Mouse (Mus musculus) granulocyte monocyte progenitor cell, adult 5-6 weeks (primary cell): ENCODE measurements around the gene Taf1a. TPM values are rescaled to one million over a fixed set of nuclear protein-coding genes. Genes with fewer than 3 reads are reported as not detected.
A peak's percentile ranks its signal among the peaks of the same experiment; 100 is the strongest.
"Not testable (repeated sequence)": the region's sequence is repeated elsewhere in the genome, so short reads cannot be mapped to it uniquely, and the experiment has no call there.

Experiments
- ATAC-seq: replicated peaks from 2 replicates; pipeline ENCODE4 v1.8.0; 2016; ENCODE audit warnings: mild to moderate bottlenecking, moderate TSS enrichment, inconsistent platforms; ENCODE audit not compliant: poor library complexity, severe bottlenecking
- total RNA-seq, 2 experiments: library from RNA; stranded (forward) in 1 of 2; stranded (reverse) in 1 of 2; fragments of 200-712, 200-1000 nt in 1 of 2; fragments of >200 nt in 1 of 2; fragmentation: Nextera tagmentation in 1 of 2; gene quantifications; 2 replicates each; pipeline ENCODE4 v1.2.3; 2014 to 2017

The Taf1a gene
- total RNA-seq (2014; fragmentation: Nextera tagmentation) (19.1 and 21.0 TPM in 2 replicates), total RNA-seq (2017) (22.1 and 25.3 TPM in 2 replicates)

DNA sequence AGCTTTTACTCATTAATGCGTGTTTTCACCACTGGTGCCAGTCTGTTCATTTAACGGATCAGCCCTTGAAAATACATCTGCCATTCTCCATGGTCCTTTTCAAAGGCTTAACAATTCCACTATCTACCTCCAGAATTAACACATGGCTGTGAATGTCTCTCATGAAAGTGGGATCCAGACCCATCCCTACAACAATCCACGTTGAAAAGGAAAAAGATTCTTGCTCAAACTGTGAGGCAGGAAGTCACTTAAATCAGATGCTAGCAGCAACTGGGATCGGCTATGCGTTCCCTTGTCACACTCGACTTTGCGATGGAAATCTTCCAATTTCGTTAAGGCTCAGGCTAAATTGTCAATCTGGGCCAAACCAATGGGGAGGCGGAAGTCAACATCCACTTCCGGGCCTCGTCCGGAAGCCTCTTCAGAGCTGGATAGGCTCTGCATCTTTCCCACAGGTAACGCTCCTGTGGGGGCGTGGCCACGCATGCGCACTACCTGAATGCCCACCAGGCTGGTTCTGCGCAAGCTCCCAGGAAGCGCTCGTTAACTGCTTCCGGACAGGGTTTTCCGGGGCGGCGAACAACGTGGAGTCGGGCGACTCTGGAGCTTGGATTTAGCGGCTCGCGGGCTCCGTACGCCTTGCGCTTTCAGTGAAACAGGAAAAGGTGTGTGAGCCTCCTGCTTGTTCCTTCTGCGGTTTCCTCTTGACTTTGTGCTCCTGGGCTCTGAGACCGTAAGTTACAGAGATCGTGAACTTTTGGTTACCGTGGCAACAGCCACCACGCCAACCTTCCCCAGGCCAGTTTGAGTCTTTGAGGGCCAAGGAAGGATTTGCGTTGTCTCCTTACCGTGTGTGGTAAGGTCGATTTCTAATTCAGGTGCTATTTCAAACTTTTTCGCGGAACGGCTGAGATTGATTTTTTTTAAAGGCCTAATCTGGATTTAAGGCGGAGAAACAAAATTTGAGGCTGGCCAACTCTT is at the start of gene Taf1a:
Gene Taf1a, plus strand, starts transcription at position 556 of the 981 bp plus-strand sequence.
- ATAC-seq = peak; percentile 98

DNA sequence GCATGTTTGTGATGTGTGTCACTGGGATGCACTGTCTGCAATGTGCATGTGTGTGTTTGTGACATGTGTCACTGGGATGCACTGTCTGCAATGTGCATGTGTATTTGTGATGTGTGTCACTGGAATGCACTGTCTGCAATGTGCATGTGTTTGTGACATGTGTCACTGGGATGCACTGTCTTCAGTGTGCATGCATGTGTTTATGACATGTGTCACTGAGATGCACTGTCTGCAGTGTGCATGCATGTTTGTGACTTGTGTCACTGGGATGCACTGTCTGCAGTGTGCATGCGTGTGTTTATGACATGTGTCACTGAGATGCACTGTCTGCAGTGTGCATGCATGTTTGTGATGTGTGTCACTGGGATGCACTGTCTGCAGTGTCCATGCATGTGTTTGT is 45.9 kb upstream of the Taf1a start:
- ATAC-seq = not testable (repeated sequence)

DNA sequence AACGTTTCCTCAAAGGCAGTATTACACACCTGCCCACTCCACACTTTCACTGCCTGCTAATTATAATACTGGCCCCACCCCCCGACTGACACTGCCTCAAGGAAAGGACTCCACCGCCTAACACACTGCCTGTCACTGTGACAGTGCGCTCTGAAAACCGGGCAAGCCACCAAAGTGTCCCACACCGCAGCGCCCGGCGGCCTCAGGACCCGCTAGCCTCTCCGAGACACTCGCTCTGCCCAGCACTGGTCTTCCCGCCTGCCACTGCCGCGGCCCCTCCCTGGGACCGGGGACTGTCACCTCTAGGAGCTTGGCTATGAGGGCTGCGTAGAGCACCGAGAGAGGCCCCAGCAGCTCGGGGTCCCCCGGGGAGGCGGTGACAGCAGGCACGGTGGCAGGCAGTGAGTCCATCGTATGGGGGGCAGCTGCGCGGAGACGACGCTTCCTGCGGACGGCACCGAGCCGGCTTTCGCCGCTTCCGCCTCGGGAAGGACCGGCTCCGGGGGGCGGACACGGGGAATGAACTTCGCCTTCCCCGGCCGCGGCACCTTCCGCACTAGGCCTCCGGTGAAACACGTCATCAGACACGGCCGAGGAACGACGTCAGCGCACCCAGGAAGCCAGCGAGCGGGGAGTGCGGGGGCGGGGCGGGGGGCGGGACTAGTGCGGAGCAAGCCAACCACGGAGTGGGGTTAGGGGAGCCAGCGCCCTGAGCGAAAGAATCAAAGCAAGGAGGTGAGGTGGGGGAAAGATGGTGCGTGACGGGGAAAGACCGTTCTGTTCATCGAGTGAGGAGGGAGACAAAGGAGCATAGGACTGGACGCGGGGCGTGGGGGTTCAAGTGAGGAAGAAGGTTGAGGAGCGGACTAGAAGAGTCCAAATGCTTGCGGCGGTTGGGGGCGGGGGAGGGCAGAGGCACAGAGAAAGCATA is 43.6 kb upstream of the Taf1a start:
- ATAC-seq = peak; percentile 79

DNA sequence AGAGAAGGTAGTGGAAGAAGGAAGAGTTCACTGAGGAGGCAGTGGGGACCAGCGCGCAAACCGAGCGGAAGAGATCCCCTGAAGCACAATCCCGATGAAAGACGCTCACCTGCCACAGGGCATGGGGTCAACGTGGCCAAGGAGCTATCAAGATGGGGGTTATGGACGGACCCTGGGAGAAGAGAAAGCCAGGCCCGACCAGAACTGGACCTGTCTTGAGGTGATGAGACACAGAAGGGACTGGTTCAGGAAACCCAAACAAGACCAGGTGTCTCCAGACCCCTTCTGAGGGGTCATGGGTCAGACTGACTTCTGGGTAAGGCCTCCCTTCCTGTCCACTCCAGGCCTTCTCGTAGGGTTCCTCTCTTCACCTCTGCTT is 43.0 kb upstream of the Taf1a start:
- no peak for ATAC-seq

DNA sequence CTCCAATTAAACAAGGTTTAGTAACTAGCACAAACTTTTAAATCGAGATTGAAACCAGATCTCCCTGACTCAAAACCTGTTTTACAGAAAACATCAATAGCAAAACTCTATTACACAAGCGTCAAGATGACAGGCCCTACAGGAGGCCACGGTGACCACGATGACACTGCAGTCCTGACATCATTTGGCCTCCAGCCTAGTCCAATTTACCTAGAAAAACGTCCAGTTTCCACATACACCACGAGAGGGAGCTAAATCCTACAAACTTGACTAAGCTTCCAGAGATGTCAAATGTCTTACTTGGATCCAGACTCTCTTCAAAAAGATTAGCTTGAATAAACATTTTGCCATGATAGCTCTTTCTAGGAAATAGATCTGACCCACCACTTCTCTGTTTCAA is 38.9 kb upstream of the Taf1a start:
- peak; percentile 78 for ATAC-seq

DNA sequence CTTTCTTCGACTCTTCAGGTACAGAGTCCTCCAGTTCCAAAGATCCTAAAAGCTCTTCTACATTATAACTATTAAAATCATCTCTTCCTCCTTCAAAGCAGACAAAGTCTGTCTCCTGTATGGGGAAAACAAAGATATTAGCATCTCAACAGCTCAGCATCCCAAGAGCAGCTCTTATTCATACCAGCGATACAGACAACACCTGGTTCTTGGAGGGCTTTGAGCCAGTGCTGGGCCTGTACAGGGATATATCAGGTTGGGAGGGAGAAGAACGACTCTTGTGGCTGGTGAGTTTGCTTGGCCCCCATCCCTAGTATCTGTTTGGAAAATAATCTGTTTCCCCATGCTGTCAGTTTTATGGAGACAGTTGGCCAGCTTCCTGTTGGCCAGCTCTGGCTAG is 29.9 kb upstream of the Taf1a start:
- ATAC-seq = no peak

DNA sequence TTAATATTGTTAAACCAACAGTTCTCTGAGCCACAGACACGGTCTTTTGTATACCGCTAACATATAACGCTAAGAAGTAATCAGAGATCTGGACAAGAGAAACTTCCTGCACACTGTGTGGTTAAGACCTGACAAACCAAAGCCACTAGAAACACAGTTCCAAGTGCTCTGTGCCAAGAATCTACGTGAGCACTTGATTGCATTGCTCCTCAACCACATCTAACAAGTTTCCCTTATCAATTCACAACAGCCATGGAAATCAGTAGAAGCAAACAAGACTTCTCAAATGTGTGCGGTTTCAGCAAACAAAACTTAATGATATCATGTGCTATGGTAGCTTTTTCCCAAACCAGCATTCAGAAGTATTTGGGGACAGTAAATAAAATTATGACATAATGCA is 26.5 kb upstream of the Taf1a start:
- peak; percentile 30; the same call in 1 of the 2 replicates for ATAC-seq

DNA sequence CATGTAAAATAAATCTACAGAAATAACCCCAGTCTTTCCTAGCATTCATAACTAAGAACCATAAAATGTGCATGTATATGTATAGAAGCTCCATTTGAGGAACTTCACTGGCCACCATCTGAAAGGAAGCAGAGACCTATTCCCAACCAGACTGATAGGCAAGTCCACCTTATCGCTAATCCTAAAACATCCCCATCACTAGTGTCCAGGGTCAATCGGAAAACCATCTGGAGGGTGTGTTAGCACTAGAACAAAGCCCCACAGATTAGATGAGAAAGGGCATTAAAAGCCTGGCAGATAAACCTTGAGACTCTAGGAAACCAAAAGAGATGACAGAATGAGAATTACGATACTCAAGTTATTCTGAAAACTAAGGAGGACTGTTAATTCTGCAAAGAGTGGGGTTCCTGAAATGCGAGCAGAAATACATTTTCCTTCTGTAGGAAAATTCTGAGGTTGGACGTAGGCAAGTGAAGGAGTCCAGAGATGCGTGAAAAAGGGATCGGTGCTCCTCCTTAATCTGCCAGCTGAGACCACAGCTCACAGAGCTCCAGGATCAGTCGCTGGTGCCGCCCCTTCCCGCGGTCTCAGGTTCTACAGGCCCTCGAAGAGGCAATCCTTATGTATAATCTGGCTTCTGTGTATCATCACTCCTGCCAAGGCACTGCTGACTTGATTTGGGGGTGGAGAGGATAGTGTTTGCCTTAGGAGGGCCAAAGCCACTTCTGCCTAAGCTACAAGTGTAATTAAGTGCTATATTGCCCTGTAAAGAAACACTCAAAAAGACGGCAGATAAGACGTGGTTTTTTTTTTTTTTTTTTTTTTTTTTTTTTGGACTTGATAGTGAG is 25.8 kb upstream of the Taf1a start:
- ATAC-seq = no peak

DNA sequence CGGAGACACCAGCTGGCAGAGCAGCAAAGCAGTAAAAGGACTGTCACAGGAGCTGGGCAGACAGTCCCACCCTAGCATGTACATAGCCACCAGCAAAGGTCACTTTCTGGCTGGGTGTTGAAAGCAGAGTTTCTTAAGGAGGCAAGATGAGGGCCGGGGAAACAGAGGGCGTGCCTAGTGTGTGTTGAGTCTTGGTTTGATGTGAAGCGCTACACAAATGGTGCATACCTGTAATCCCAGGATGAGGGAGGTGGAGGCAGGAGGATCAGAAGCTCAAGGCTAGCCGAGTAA is 25.3 kb upstream of the Taf1a start:
- ATAC-seq = no peak

DNA sequence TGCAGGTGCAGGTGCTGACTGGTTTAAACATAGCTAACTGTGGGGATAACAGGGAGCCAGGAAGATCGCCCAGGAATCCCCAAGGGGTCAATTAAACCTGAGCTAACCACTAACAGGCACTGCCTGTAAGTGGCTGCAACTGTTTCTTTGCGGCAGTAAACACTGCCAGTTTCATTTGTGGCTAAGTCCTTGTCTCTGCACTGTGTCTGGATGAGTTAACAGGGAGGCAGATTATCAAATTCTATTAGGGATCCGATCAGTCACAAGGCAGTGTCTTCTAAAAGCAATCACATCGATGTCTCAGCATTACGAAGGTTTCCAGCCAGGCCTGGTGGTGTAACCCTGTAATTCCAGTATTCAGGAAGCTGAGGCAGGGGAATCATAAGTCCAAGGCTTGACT is 22.4 kb upstream of the Taf1a start:
- no peak for ATAC-seq

DNA sequence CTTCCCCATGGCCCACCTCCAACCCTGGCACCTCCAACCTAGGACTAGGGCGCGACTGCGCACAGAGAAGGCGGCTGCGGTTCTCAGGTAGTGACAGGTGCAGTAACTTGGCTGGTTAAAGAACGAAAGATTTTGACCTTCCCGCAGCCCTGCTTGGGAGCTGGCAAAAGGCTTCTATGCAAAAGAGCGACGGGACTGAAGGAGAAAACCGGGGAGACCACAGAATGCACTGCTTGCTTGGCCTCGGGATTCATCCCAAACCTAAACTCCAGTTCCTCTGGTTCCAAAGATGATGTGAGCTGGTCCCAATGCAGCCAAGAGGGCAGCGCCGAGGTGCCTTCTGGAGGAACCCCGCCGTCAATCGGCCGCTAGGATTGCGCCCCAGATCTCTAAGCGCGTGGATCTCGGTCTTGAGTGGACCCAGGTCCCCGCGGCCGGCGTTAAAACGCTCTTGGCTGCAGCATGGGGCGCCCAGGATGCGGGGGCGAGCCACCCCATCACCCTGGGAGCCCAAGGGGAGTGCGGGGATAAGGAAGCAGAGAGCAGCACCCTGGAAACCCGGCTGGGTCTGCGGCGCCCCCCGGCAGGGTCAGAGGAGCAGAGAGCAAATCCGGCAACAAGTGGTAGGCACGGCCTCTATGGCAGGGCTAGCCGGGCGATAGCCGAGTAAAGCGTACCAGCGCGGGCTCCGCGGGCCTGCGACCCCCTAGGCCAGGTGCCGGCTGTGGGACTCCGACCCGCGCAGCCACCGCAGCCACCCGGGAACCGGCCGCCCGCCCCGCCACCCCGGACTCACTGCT is 20.0 kb upstream of the Taf1a start:
- peak; percentile 23 for ATAC-seq

DNA sequence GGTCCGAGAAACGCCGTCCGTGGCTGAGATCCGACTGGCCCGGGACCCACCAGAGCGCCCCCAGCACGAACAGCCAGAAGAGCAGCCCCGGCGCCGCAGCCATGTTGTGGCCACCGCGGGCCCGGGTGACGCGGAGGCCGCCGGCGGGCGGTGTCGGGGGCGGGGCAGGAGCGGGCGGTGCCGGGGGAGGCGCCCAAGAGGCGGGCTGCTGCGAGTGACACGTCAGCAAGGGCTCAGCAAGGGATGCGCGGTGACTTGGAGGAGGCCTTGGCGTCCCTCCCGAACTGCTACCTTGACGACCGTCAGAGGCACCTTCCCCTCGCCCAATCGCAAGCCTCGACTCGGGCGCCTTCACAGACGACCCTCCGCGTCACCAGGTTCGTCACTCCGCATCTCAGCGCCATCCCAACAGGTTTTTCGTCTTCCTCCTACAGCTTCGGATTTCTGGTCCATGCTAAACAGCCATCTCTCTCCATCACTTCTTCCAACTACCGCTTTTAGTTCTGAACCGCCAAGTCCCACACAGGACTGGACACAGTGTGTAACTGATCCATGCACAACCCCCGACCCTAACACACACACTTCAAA is 19.3 kb upstream of the Taf1a start, which contains the start of gene Mia3:
Gene Mia3, minus strand, starts transcription at position 127 of the 588 bp plus-strand sequence.
- ATAC-seq = peak; percentile 99

DNA sequence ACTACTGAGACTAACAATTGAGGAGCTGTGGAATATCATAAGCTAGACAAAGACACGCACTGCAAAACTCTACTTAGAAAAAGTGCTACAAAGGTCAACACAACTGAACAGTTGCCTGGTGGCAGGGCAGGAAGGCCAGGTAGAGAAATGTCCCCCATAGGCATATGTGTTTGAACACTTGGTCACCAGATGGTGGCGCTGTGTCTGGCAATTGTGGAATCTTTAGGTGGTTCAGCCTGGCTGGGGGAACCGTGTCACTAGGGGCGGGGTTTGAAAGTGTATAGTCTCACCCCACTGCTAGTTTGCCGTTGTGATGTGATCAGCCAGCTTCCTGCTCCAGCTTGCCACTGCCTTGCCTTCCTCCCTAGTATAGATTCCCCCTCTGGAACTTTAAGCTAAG is 14.1 kb upstream of the Taf1a start:
- ATAC-seq = no peak

DNA sequence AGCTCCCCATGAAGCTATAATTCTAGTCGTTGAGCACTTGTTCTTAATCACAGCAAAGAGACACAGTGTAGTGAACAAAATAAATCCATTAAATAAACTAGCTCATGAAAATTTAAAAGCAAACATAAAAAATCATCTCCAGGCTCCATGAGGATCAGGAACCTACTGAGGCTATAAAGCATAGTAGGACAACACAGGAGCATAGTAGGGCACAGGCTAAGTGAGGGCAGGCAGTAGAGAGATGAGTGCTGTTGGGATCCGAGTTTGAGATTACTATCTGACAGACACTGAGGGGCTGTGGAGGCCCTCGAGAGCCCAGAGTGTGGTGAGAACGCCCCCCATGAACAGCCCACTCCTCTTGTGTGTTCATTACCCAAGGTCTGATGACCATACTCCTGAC is 11.7 kb upstream of the Taf1a start:
- ATAC-seq = no peak

DNA sequence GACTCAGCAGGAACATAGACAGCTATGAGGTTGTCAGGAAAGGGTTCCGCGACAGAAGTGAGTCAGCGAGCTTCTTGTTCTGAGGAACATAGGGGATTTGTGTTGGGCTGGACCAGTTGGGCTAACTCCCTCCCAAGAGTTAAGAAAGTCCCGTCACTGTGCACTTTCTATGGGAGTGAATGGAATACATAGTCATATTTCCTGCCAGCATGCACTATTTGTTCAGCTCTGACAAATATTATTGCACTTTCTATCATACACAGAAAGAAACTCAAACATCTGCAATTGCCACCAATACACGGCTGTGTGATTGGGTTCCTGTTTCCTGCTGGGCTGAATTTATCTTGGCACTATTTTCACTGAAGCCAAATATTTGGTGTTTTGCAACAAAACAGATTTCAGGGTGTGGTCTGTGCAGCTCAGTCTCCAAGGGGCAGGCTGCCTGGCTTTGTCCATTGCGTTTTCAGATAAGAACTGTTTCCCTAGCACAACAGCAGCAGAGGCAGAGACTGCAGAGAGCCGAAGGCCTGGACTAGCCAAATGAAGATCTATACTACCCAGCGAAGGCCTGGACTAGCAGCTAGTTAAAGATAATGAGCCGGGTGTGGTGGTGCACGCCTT is 10.3 kb upstream of the Taf1a start:
- ATAC-seq = peak; percentile 40; the same call in 1 of the 2 replicates

DNA sequence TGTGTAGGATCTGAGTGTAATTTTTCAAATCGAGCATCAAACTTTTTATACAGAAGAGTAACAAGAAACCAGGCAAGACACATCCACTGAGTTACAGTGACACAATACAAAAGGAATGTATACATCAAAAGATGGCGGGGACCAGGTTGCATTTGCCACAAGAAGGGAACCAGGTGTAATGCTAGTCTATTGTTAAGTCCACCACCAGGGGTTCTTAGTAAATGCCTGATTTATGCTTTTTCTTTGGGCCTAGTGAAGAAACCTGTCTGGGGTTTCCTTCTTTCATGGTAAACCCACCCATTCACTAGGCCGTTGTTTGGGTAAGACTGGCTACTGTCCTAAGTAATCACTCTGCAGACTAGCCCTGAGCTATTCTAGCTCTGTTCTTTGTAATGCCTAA is 9.4 kb upstream of the Taf1a start:
- not testable (repeated sequence) for ATAC-seq

DNA sequence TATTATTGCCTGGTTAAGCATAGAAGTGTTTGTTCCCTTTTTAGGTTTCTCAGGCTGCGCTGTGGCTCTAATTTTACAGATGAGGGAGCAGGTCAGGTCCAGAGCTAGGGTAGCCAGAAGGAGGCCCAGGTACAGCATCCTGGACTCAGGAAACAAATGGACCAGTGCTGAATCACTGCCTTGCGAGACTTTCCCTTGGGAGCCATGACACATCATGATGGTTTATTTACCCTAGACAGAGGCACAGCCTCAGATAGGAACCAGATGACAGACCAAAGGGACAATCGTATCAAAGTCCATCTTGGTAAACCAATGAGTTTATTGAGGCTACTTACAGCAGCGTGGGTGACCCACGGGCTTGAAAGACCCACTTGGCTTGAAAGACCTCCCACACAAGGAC is 7.0 kb upstream of the Taf1a start:
- no peak for ATAC-seq

DNA sequence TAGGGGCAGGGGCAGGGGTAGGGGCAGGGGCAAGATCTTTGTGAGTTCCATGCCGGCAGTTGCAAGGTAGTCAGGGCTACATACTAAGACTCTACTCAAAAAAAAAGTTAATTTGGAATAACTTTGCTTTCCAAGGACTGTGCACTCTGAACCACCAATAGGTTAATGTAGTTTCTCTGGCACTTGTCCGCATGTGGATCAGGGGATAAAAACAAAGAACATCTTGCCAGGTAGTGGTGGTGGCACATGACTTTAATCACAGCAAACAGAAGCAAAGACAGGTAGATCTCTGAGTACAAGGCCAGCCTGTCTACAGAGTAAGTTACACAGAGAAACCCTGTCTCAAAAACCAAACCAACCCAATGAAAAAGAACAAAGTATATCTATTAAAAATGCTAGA is 6.2 kb upstream of the Taf1a start:
- no peak for ATAC-seq

DNA sequence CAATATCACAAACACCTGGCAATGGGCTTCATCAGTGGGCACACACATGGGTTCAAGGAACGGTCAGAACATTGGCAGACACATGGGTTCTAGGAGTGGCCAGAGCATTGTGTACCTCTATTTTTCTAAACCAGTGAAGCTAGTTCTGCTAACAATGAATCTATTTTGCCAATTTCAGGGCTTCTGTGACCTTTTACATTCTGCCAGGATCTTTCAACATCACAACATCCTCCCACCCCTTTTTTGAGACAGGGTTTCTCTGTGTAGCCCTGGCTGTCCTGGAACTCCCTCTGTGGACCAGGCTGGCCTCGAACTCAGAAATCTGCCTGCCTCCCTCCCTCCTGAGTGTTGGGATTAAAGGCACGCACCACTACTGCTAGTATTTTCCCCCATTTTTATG is 1.4 kb upstream of the Taf1a start:
- ATAC-seq = not testable (repeated sequence)
